Mouse (Mus musculus) B cell, adult 67 days (primary cell): ENCODE measurements around the gene Atp9a. TPM values are rescaled to one million over a fixed set of nuclear protein-coding genes. Genes with fewer than 3 reads are reported as not detected.

Source experiments
- total RNA-seq, 2 experiments: library from RNA; stranded (reverse); gene quantifications; 4 replicates each; pipeline ENCODE4 v1.2.4; 2023

Atp9a gene
- total RNA-seq = 1 to 10 TPM; 1.4 to 1.9 TPM

DNA sequence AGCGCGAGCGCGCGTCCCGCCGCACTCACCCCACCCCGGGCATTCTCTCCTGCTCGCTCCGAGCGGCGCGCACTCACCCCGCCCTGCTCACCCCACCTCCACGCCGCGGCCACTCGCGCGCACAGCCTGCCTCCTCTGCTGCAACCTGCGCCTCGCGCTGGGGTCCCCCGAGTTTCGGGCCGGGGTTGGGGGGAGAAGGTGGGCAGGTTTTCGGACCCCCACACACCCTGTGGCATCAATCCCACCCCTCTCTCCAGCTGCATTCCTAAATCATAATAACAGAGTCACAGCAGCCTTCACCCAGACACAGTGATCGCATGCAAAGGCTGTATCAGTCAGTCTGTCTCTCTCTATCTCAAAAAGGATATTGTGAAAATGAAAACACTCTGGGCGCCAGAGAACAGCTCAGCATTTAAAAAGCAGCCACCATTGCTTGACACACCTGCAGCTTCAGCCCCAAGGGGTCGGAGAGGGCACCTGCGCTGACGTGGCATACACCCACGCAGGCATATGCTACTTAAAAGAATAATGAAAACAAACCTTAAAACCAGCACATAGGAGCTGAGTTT, at the start of gene Atp9a:
Gene Atp9a, minus strand, starts transcription at position 351 of the 569 bp plus-strand sequence.

DNA sequence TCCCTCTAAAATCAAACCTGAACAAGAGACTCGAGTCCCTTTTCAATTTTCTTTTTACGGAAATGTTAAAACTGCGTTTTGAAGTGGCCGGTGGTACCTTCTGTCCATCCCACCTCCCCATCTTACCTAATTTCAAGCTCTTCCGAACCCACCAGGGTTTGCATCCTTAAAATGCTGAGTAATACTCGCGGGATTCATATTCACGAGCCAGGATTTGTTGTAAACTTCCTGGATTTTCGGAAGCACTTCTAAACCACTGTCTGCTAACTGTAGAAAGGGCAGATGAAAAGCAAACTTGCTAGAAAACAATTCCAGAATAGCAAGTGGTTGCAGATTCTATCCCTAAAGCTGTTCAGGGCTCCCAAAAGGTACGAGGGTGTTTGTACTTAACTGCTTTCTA, 25.4 kb upstream of the Atp9a start, which contains the start of gene Sall4:
Gene Sall4, minus strand, starts transcription at position 362 of the 400 bp plus-strand sequence.

GRCm38 (mm10) chr2:168601491-168602386, 140.5 kb downstream of the Atp9a start, which contains the start of gene Nfatc2:
Nfatc2 (minus strand) TSS chr2:168601657.

Other genes with a start within 250 kb of the Atp9a start
- gene Nfatc2, start 140.8 kb downstream of the Atp9a start, total RNA-seq = 10 to 100 TPM; 53.1 to 64.7 TPM
- not detected for gene Sall4, start 25.5 kb upstream of the Atp9a start, total RNA-seq
- gene Zfp64, start 213.2 kb upstream of the Atp9a start, total RNA-seq = 10 to 100 TPM; 21.6 to 23.5 TPM